16 mouse cellular contexts compared by ENCODE assay signal in genomic region chr6:127145464-127146190, GRCm38 (mm10). TPM values are rescaled to one million over a fixed set of nuclear protein-coding genes. Genes with fewer than 3 reads are reported as not detected.
DNase-seq lines count a peak whose midpoint lies in the region; ATAC-seq and TF ChIP-seq lines count a peak whose summit lies in the region.
"Had no signal": no experiment of that assay in that cellular context is flagged by ENCODE, and none has a peak within 500 bp of the region (broad histone marks: within the 10 kb centered on the region; RNA-seq: fewer than 3 reads in every experiment).

No protein-coding gene starts in this region.

- 75% methylated on average over 20 of the region's 20 CpGs for WGBS in embryonic facial prominence, embryonic 13.5 days
- 81% methylated on average over 20 of the region's 20 CpGs for WGBS in embryonic facial prominence, embryonic 10.5 days
- WGBS in lung, adult 2 months = 58% methylated on average over 20 of the region's 20 CpGs
- WGBS in liver, embryonic 13.5 days (ENCODE audit: insufficient replicate concordance) = 34% methylated on average over 20 of the region's 20 CpGs
- 47% methylated on average over 20 of the region's 20 CpGs for WGBS in stomach, embryonic 15.5 days

- peaks cover 50% of the 10 kb centered on the region for H3K4me1 ChIP-seq in embryonic facial prominence, embryonic 13.5 days
- peaks cover 62% of the 10 kb centered on the region for H3K4me1 ChIP-seq in embryonic facial prominence, embryonic 10.5 days
- H3K4me1 ChIP-seq in lung, adult 2 months (ENCODE audit: control insufficient read depth, insufficient read depth, low read length) = no peaks in the 10 kb centered on the region
- H3K4me1 ChIP-seq in liver, embryonic 13.5 days (replicated peaks) = peaks cover 68% of the 10 kb centered on the region
- H3K4me1 ChIP-seq in stomach, embryonic 15.5 days = peaks cover 34% of the 10 kb centered on the region

- no peaks in the 10 kb centered on the region for H3K9me3 ChIP-seq in embryonic facial prominence, embryonic 13.5 days
- H3K9me3 ChIP-seq in embryonic facial prominence, embryonic 10.5 days = no peaks in the 10 kb centered on the region
- no peaks in the 10 kb centered on the region for H3K9me3 ChIP-seq in liver, embryonic 13.5 days (replicated peaks)
- H3K9me3 ChIP-seq in stomach, embryonic 15.5 days = no peaks in the 10 kb centered on the region
- H3K9me3 ChIP-seq: limb, embryonic 12.5 days; neural tube, embryonic 12.5 days had no signal

- DNase-seq in embryonic facial prominence, embryonic 10.5 days (ENCODE audit: low spot score) = no peak
- DNase-seq in lung, adult 18-20 months = peak; percentile 28 to 36
- DNase-seq in lung, adult 2 months = no peak
- DNase-seq in liver, embryonic 13.5 days = no peak
- DNase-seq in layer of hippocampus, adult 9-10 months (ENCODE audit: low spot score) = no peak
- DNase-seq in ovary, adult 18-20 months (ENCODE audit: low spot score) = no peak
- DNase-seq: heart, adult 18-20 months; heart, postnatal 14 days; right cerebral cortex, postnatal 4 days; thymus, postnatal 4 days had no signal

- no peak for TF ChIP-seq CTCF in lung, adult 2 months (IDR thresholded peaks at IDR 0.05; ENCODE audit: insufficient read depth, low read length)

- no peak for TF ChIP-seq POLR2A in lung, adult 2 months (IDR thresholded peaks at IDR 0.05; ENCODE audit: borderline replicate concordance, extremely low read depth, low read depth, low read length)

- no peak overlapping the region for H3K27ac ChIP-seq in embryonic facial prominence, embryonic 13.5 days
- H3K27ac ChIP-seq in embryonic facial prominence, embryonic 10.5 days (replicated peaks) = no peak overlapping the region
- no peak overlapping the region for H3K27ac ChIP-seq in liver, embryonic 13.5 days
- H3K27ac ChIP-seq in stomach, embryonic 15.5 days = 0 out of 2 replicates have a peak overlapping the region, but pooled peaks have one; percentile 22
- H3K27ac ChIP-seq: hindbrain, postnatal 0 days; limb, embryonic 12.5 days; neural tube, embryonic 12.5 days had no signal

- H3K4me3 ChIP-seq in embryonic facial prominence, embryonic 13.5 days = no peak overlapping the region
- no peak overlapping the region for H3K4me3 ChIP-seq in embryonic facial prominence, embryonic 10.5 days
- H3K4me3 ChIP-seq in lung, adult 2 months (replicated peaks; ENCODE audit: extremely low read depth, low read depth, low read length) = no peak overlapping the region
- no peak overlapping the region for H3K4me3 ChIP-seq in liver, embryonic 13.5 days (replicated peaks)
- H3K4me3 ChIP-seq in stomach, embryonic 15.5 days (replicated peaks) = no peak overlapping the region
- H3K4me3 ChIP-seq: limb, embryonic 12.5 days; neural tube, embryonic 12.5 days had no signal

- no peaks in the 10 kb centered on the region for H3K27me3 ChIP-seq in embryonic facial prominence, embryonic 13.5 days
- no peaks in the 10 kb centered on the region for H3K27me3 ChIP-seq in embryonic facial prominence, embryonic 10.5 days (replicated peaks; ENCODE audit: low read depth, poor library complexity, severe bottlenecking)
- H3K27me3 ChIP-seq in liver, embryonic 13.5 days = peaks cover 29% of the 10 kb centered on the region
- no peaks in the 10 kb centered on the region for H3K27me3 ChIP-seq in stomach, embryonic 15.5 days (replicated peaks)
- H3K27me3 ChIP-seq: limb, embryonic 12.5 days had no signal

- peaks cover 52% of the 10 kb centered on the region for H3K36me3 ChIP-seq in embryonic facial prominence, embryonic 13.5 days
- H3K36me3 ChIP-seq in embryonic facial prominence, embryonic 10.5 days (replicated peaks) = peaks cover 74% of the 10 kb centered on the region
- peaks cover 14% of the 10 kb centered on the region for H3K36me3 ChIP-seq in liver, embryonic 13.5 days
- H3K36me3 ChIP-seq in stomach, embryonic 15.5 days = peaks cover 12% of the 10 kb centered on the region

- H3K4me2 ChIP-seq in embryonic facial prominence, embryonic 13.5 days = no peak overlapping the region
- peak overlapping the region; percentile 23; the same call in 1 of the 2 replicates for H3K4me2 ChIP-seq in liver, embryonic 13.5 days
- no peak overlapping the region for H3K4me2 ChIP-seq in stomach, embryonic 15.5 days
- H3K4me2 ChIP-seq: limb, embryonic 12.5 days; neural tube, embryonic 12.5 days had no signal

- 0 out of 2 replicates have a peak overlapping the region, but pooled peaks have one; percentile 32 for H3K9ac ChIP-seq in embryonic facial prominence, embryonic 13.5 days
- no peak overlapping the region for H3K9ac ChIP-seq in liver, embryonic 13.5 days
- H3K9ac ChIP-seq in stomach, embryonic 15.5 days = no peak overlapping the region
- H3K9ac ChIP-seq: limb, embryonic 12.5 days; neural tube, embryonic 12.5 days had no signal

- ATAC-seq in embryonic facial prominence, embryonic 13.5 days (ENCODE audit: insufficient number of reproducible peaks, insufficient read depth, low FRiP score, low TSS enrichment, low read depth) = no peak
- ATAC-seq in liver, embryonic 13.5 days (ENCODE audit: low read depth) = no peak
- no peak for ATAC-seq in stomach, embryonic 15.5 days (ENCODE audit: insufficient read depth, low FRiP score, low read depth)
- ATAC-seq: activated CD4-positive, CD25-positive, alpha-beta regulatory T cell, adult 4 months; hindbrain, postnatal 0 days had no signal

RNA-seq across cellular contexts. Expression of gene Ccnd2, which starts 6.4 kb away (rescaled TPM):
- polyA plus RNA-seq in embryonic facial prominence, embryonic 13.5 days (2015; fragmentation: Nextera tagmentation; extraction: Ambion mirVana) = 1,075 and 1,213 TPM in 2 replicates
- polyA plus RNA-seq in embryonic facial prominence, embryonic 10.5 days (2016; fragmentation: Nextera tagmentation; extraction: Ambion mirVana) = 1,002 and 1,039 TPM in 2 replicates
- polyA plus RNA-seq in lung, adult 2 months (2012; rRNA removed) = 47.8 and 51.0 TPM in 2 replicates
- 109 and 129 TPM in 2 replicates for polyA plus RNA-seq in liver, embryonic 13.5 days (2015; fragmentation: Nextera tagmentation; extraction: Ambion mirVana)
- polyA plus RNA-seq in stomach, embryonic 15.5 days (2015; fragmentation: Nextera tagmentation; extraction: Ambion mirVana) = 922 and 986 TPM in 2 replicates

RNA-seq across cellular contexts. Expression of gene Tigar, which starts 36.3 kb away (rescaled TPM):
- 2.1 and 4.3 TPM in 2 replicates for polyA plus RNA-seq in embryonic facial prominence, embryonic 13.5 days (2015; fragmentation: Nextera tagmentation; extraction: Ambion mirVana)
- 5.7 and 7.2 TPM in 2 replicates for polyA plus RNA-seq in embryonic facial prominence, embryonic 10.5 days (2016; fragmentation: Nextera tagmentation; extraction: Ambion mirVana)
- 2.7 and 4.1 TPM in 2 replicates for polyA plus RNA-seq in lung, adult 2 months (2012; rRNA removed)
- polyA plus RNA-seq in liver, embryonic 13.5 days (2015; fragmentation: Nextera tagmentation; extraction: Ambion mirVana) = 1.0 and 1.4 TPM in 2 replicates
- polyA plus RNA-seq in stomach, embryonic 15.5 days (2015; fragmentation: Nextera tagmentation; extraction: Ambion mirVana) = 2.9 and 4.4 TPM in 2 replicates

Comparison
In these comparisons a context has a peak if more than half of its experiments do, and no peak if none do; other contexts are left out.
1. DNase-seq: peak in lung, adult 18-20 months (2 of 2); none in embryonic facial prominence, embryonic 10.5 days (single experiment), lung, adult 2 months (single experiment), liver, embryonic 13.5 days (single experiment), layer of hippocampus, adult 9-10 months (single experiment) and ovary, adult 18-20 months (single experiment).